Mouse (Mus musculus): Measurements from ENCODE around the gene Gtse1.

Gtse1 gene

GRCm38 (mm10) chr15:85867696-85868095 is 8.2 kb downstream of the Gtse1 start:
- DNase-seq (ENCODE audit: low spot score) = peak; percentile 80

- DNase-seq (ENCODE audit: low spot score) = no peak
Observed at GRCm38 (mm10) chr15:85877336-85877735, 17.8 kb downstream of the Gtse1 start.

GRCm38 (mm10) chr15:85878848-85879497 is 19.4 kb downstream of the Gtse1 start, which contains the start of gene Trmu:
Gene Trmu (plus strand): TSS chr15:85879312.
- DNase-seq (ENCODE audit: low spot score) = peak; percentile 90

GRCm38 (mm10) chr15:85879498-85879895 is 20.0 kb downstream of the Gtse1 start:
- no peak for DNase-seq (ENCODE audit: low spot score)

GRCm38 (mm10) chr15:85885606-85886005 is 26.1 kb downstream of the Gtse1 start:
- DNase-seq (ENCODE audit: low spot score) = no peak

- no peak for DNase-seq (ENCODE audit: low spot score)
Observed at GRCm38 (mm10) chr15:85889235-85889634, 29.7 kb downstream of the Gtse1 start.

GRCm38 (mm10) chr15:85891971-85892370 is 32.4 kb downstream of the Gtse1 start:
- DNase-seq (ENCODE audit: low spot score) = no peak

GRCm38 (mm10) chr15:85892498-85893118 is 33.1 kb downstream of the Gtse1 start:
- no peak for DNase-seq (ENCODE audit: low spot score)

GRCm38 (mm10) chr15:85893871-85894270 is 34.3 kb downstream of the Gtse1 start:
- no peak for DNase-seq (ENCODE audit: low spot score)

GRCm38 (mm10) chr15:85896284-85896683 is 36.7 kb downstream of the Gtse1 start:
- DNase-seq (ENCODE audit: low spot score) = peak; percentile 64

GRCm38 (mm10) chr15:85897113-85897512 is 37.6 kb downstream of the Gtse1 start:
- DNase-seq (ENCODE audit: low spot score) = no peak

- no peak for DNase-seq (ENCODE audit: low spot score)
Observed at GRCm38 (mm10) chr15:85899396-85899795, 39.9 kb downstream of the Gtse1 start.

GRCm38 (mm10) chr15:85900318-85900717 is 40.8 kb downstream of the Gtse1 start:
- DNase-seq (ENCODE audit: low spot score) = no peak

- no peak for DNase-seq (ENCODE audit: low spot score)
Observed at GRCm38 (mm10) chr15:85900801-85901200, 41.3 kb downstream of the Gtse1 start.

- no peak for DNase-seq (ENCODE audit: low spot score)
Observed at GRCm38 (mm10) chr15:85902505-85902904, 43.0 kb downstream of the Gtse1 start.

- DNase-seq (ENCODE audit: low spot score) = no peak
Observed at GRCm38 (mm10) chr15:85903826-85904225, 44.3 kb downstream of the Gtse1 start.

GRCm38 (mm10) chr15:85908660-85909491 is 49.3 kb downstream of the Gtse1 start:
- no peak for DNase-seq (ENCODE audit: low spot score)

GRCm38 (mm10) chr15:85909492-85909829 is 49.9 kb downstream of the Gtse1 start:
- DNase-seq (ENCODE audit: low spot score) = no peak

- no peak for DNase-seq (ENCODE audit: low spot score)
Observed at GRCm38 (mm10) chr15:85909931-85910330, 50.4 kb downstream of the Gtse1 start.

GRCm38 (mm10) chr15:85913605-85914004 is 54.1 kb downstream of the Gtse1 start:
- peak; percentile 7 for DNase-seq (ENCODE audit: low spot score)

GRCm38 (mm10) chr15:85919191-85919891 is 59.8 kb downstream of the Gtse1 start:
- DNase-seq (ENCODE audit: low spot score) = no peak

- DNase-seq (ENCODE audit: low spot score) = no peak
Observed at GRCm38 (mm10) chr15:85919892-85920248, 60.3 kb downstream of the Gtse1 start.

Data from adipocyte (in vitro differentiated cells).